8 mouse cellular contexts compared by ENCODE assay signal in the genomic region with DNA sequence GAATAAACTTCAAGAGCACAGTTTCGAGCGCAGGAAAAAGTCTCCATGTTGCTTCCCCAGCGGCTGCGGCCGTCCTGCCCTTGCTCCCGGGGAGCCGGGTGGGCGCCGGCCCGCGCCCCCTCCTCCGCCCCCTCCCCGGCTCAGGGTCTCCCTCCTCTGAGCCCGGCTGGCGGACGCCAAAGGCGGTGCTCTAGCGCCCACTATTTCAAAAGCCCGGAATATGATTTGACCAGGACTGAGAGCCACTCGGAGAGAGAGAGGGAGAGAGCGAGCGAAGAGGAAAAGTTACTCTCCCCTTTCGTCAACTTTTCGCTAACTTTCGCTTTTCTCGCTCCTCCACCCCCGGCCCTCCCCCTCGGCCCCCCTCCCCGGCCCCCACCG. TPM values are rescaled to one million over a fixed set of nuclear protein-coding genes. Genes with fewer than 3 reads are reported as not detected.
DNase-seq lines count a peak whose midpoint lies in the region; ATAC-seq and TF ChIP-seq lines count a peak whose summit lies in the region.

No protein-coding gene starts in this region.

- DNase-seq in adrenal gland, adult 2 months, result peak; percentile 54
- DNase-seq in adrenal gland, postnatal 4 days (ENCODE audit: low spot score in 2 of 2), result no peak
- peak; percentile 32 for DNase-seq in urinary bladder, postnatal 14 days (ENCODE audit: low spot score)
- DNase-seq in urinary bladder, postnatal 4 days (ENCODE audit: low spot score in 2 of 2), result no peak
- peak; percentile 50 for DNase-seq in kidney, adult 9 months
- DNase-seq in Muller cell, postnatal 12 days (ENCODE audit: inconsistent ontology term), result no peak
- no peak for DNase-seq in cerebellum, adult 2 months

- peaks cover 66% of the 10 kb centered on the region for H3K27me3 ChIP-seq in lung, embryonic 16.5 days (ENCODE audit: control insufficient read depth, insufficient read depth, low read depth, low read length)
- H3K27me3 ChIP-seq in cerebellum, adult 2 months (ENCODE audit: control insufficient read depth, insufficient read depth, low read length), result peaks cover 5% of the 10 kb centered on the region; the same call in 1 of the 2 replicates

- H3K36me3 ChIP-seq in lung, embryonic 16.5 days (ENCODE audit: control insufficient read depth, insufficient read depth, low read length), result no peaks in the 10 kb centered on the region

- ATAC-seq in lung, embryonic 16.5 days (ENCODE audit: low read depth), result peak; percentile 68

- peak overlapping the region; percentile 98 for H3K27ac ChIP-seq in lung, embryonic 16.5 days (ENCODE audit: low read length)
- no peak overlapping the region for H3K27ac ChIP-seq in cerebellum, adult 2 months (ENCODE audit: insufficient read depth, low read length)

- no peaks in the 10 kb centered on the region for H3K9me3 ChIP-seq in lung, embryonic 16.5 days (ENCODE audit: control insufficient read depth, low read length)

- H3K4me2 ChIP-seq in lung, embryonic 16.5 days (ENCODE audit: low read depth, low read length), result peak overlapping the region; percentile 67

- H3K9ac ChIP-seq in lung, embryonic 16.5 days (ENCODE audit: low read length), result peak overlapping the region; percentile 82

- peaks cover 6% of the 10 kb centered on the region; the same call in 1 of the 2 replicates for H3K4me1 ChIP-seq in lung, embryonic 16.5 days (replicated peaks; ENCODE audit: control insufficient read depth, insufficient read depth, low read length)
- no peaks in the 10 kb centered on the region for H3K4me1 ChIP-seq in cerebellum, adult 2 months (ENCODE audit: control insufficient read depth, insufficient read depth, low read length)

- no peak for TF ChIP-seq POLR2A in cerebellum, adult 2 months (IDR thresholded peaks at IDR 0.05; ENCODE audit: borderline replicate concordance, insufficient read depth, low read length)

- TF ChIP-seq CTCF in cerebellum, adult 2 months (IDR thresholded peaks at IDR 0.05; ENCODE audit: borderline replicate concordance, insufficient read depth, low read depth, low read length), result no peak

- WGBS in lung, embryonic 16.5 days, result 0% methylated on average over 14 of the region's 30 CpGs
- WGBS in cerebellum, adult 2 months, result 2% methylated on average over 25 of the region's 30 CpGs

- H3K4me3 ChIP-seq in lung, embryonic 16.5 days (ENCODE audit: low read length), result peak overlapping the region; percentile 81
- H3K4me3 ChIP-seq in cerebellum, adult 2 months (replicated peaks; ENCODE audit: insufficient read depth, low read depth, low read length), result no peak overlapping the region

RNA-seq across cellular contexts. Expression of gene Prdm16, which starts 0.6 kb away (rescaled TPM):
- 10 to 100 TPM in 1 of 2 experiments, 1 to 10 TPM in 1; 5.4 to 10.6 TPM for total RNA-seq in adrenal gland, adult 2 months (2021)
- 5.6 and 7.2 TPM in 2 replicates for polyA plus RNA-seq in adrenal gland, adult 2 months (2012; rRNA removed)
- 10 to 100 TPM; 10.3 to 17.3 TPM for total RNA-seq in adrenal gland, postnatal 4 days (2021)
- polyA plus RNA-seq in lung, embryonic 16.5 days (2015; fragmentation: Nextera tagmentation; extraction: Ambion mirVana), result 25.2 and 27.9 TPM in 2 replicates
- polyA plus RNA-seq in cerebellum, adult 2 months (2012; rRNA removed), result 4.9 and 6.0 TPM in 2 replicates

RNA-seq across cellular contexts. Expression of gene Actrt2, which starts 31.6 kb away (rescaled TPM):
- total RNA-seq in adrenal gland, adult 2 months (2021), result not detected
- polyA plus RNA-seq in adrenal gland, adult 2 months (2012; rRNA removed), result not detected in 2 replicates
- total RNA-seq in adrenal gland, postnatal 4 days (2021), result not detected
- polyA plus RNA-seq in lung, embryonic 16.5 days (2015; fragmentation: Nextera tagmentation; extraction: Ambion mirVana), result not detected in 2 replicates
- not detected in 2 replicates for polyA plus RNA-seq in cerebellum, adult 2 months (2012; rRNA removed)

Comparison
In these comparisons a context has a peak if more than half of its experiments do, and no peak if none do; other contexts are left out.
1. DNase-seq: peak in adrenal gland, adult 2 months (single experiment), urinary bladder, postnatal 14 days (single experiment) and kidney, adult 9 months (single experiment); none in adrenal gland, postnatal 4 days (0 of 2), urinary bladder, postnatal 4 days (0 of 2), Muller cell, postnatal 12 days (single experiment) and cerebellum, adult 2 months (0 of 2).